Mouse (Mus musculus) c-Kit-negative CD71-positive TER-119-positive erythroid progenitor cells, embryonic 14.5 days (primary cell): ENCODE data around the gene Tomm20.
"Not testable (repeated sequence)": the region's sequence is repeated elsewhere in the genome, so short reads cannot be mapped to it uniquely, and the experiment has no call there.

Experiments used
- DNase-seq: peaks from one replicate; pipeline ENCODE4 v3.0.0-alpha.2; 2013; ENCODE audit warnings: low read depth, low spot score

The Tomm20 gene

DNA sequence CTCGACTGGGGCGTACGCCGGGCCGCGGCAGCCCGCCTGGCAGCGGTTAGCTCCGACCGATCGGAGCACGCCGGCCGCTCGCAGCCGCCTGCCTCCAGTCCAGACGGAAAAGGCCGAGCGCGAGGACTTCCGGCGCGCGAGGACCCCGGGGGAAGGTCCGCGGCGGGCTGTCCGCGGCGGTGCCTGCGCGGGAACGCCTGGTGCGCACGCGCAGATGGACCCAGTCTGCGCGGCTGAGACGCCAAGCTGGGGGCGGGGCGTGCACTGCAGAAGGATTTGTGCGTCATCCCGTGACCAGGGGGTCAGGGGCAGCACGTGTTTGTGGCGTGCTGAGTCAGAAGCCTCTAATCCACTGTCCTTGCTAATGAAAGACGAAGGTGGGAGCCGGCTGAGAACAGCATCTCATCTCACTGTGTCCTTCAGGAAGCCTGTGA is at the start of gene Tomm20:
Gene Tomm20 (minus strand): TSS at position 115 of the 434 bp plus-strand sequence.
- peak; percentile 83 for DNase-seq

DNA sequence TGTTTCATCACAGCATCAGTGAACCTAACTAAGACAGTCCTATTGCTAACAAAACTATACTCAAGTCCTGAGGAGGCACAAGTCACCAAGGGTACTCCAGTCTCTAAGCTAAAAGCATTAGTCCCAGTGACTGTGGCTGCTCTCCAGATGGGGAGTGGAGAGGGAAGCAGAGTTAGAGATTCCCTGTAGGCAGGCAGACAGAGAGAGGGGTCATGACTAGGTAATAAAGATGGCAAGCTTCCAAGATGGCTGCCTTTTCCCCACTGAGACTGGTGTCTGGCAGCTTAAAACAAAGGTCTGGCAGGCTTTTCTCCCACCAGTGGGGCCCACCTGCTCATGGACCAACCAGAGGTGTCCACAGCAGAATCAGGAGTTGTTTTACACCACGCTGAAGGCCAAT is 48.9 kb upstream of the Tomm20 start:
- DNase-seq = no peak

DNA sequence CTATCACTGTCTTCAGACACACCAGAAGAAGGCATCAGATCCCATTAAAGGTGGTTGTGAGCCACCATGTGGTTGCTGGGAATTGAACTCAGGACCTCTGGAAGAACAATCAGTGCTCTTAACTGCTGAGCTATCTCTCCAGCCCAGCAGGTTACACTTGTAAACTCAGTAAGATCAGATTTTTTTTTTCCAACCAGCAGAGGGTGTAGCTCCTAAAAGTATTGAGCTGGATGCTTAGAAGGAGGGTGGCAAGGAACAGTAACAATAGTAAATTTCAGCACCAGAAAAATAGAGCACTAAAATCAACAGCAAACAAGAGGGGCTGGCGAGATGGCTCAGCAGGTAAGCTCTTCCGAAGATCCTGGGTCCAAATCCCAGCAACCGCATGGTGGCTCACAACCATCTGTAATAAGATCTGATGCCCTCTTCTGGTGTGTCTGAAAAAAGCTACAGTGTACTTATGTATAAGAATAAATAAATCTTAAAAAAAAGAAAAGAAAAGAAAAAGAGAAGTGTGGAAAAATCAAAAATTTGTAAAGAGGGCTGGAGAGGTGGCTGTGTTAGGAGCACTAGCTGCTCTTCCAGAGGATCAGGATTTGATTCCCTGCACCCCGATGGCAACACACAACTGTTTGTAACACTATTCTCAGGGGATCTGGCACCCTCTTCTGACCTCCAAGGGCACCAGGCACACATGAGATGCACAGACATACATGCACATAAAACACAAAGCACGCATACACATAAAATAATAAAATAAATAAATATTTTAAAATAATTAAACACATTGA is 43.9 kb upstream of the Tomm20 start:
- no peak for DNase-seq

DNA sequence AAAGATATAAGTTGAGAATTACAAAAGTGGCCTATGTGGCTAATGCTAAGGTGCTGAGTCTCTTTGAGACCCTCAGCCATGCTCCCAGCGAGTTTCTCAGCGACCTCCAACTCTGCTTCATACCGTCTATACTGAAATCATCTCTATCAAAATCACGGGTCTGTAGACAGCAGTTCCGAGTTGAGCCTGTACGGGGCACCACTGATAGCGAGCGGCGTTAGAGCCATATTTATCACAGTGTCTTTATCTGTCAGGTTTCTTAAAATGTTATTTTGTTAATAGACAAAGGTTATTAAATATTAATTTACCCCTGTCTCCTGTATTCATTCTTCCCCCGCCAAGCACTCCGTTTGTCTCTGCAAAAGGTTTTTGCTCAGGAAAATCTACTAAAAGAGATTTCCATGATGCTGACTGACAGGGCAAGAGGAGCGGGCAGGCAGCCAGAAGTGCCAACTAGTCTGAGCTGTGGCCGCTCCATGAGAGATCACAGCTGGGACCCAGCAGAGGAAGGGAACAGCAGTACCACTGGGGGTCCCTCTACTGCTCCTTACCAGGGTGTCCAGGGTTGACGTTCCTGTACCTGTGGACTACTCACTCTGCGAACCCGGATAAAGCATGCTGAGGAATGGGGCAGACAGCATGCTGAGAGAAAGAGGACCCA is 42.8 kb upstream of the Tomm20 start:
- no peak for DNase-seq

DNA sequence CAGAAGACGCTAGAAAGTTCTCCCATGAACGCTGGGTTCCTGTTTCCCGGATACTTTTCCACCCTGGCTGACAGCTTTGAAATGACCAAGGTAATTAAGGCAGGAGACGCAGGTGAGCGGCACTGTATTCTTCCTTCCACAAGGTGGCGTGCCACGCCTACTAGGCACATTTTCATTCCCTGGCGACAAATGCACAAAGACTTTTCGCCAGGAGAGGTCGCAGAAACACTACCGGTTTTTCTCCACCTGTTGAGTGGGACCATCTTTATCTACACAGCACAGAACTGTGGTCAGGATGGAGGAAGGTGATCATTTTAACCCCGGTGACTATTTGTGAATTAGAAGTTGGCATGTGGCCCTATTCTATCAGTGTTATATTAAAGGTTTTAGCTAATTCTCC is 40.9 kb upstream of the Tomm20 start:
- DNase-seq = no peak

DNA sequence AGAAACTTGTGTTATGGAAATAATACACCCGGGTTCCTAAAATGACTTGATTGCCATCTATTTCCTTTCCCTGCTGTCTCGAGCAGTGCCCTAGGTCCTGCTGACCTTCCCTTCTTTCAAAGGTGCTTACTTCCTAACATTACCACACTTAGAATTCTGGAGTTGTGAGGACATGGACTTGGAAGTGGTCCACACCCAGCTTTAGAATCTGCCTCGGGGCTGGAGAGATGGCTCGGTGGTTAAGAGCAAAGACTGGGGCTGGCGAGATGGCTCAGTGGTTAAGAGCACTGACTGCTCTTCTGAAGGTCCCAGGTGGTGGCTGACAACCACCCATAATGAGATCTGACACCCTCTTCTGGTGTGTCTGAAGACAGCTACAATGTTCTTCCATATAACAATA is 34.4 kb upstream of the Tomm20 start:
- DNase-seq = no peak

DNA sequence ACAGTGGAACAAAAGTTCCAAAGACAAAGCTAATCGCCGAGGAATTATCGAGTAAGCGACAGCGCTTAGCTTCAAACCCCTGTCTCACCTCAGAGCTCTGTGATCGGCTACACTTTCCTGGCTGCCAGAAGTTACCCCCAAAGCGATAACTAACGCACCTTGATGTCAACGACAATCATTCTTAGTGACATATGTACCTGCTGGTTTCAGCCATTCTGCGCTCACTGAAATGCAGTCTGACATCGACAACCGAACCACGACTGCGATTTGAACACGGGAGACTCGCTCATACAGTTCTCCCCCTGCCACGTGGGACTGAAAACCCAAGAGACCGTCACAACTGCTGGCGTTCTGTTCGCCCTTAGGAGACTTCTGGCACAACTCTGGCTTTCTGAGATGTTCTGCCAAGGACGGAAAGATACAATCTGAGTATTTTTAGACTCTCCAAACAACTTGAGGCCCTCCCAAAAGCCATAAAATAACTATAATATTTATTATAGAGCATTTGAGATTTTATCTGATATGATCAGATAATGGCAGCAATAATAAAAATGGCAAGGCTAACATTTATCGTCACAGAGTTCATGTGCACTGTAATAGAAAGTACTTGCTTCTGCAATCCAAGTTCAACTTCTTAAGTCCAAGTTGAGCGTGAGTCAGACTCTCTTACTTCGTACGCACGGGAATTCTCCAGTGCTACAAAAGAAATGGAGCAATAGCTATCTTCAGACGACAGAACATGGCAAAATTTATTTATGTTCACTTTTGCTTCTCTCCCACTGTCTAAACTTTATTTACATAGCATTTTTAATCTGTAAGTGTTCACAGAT is 33.7 kb upstream of the Tomm20 start:
- DNase-seq = no peak

DNA sequence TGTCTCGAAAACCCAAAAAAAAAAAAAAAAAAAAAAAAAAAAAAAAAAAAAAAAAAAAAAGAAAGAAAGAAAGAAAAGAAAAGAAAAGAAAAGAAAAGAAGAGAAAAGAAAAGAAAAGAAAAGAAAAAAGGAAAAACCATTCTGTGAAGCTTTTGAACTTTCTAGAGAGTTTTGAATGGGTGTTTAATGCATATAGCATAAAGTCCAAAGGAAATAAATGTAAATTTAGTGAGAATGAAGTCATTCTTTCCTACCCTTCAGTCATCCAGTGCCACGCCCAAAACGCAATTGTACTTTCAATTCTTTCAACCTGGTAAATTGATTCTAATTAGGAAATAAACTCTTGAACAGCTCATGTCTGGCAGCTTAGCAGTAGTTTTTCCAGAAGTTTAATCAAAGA is 32.9 kb upstream of the Tomm20 start:
- not testable (repeated sequence) for DNase-seq

DNA sequence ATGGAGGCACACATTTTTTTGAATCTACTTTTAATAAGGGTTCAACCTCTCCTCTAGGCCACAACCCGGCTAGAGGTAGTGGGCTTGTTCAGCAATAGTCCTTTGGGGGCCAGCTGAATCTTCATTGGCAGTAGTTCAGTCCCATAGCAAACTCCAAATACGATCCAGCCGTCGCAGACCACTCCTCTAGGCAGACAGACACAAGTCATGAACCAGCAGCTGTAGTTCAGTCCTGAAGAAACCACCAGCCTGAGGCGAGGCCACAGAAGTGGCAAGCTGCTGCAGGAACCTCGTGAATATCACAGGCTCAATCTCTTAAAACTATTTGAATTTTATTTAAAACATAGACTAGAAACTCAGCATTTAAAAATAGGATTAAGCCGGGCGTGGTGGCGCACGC is 32.4 kb upstream of the Tomm20 start:
- DNase-seq = no peak

DNA sequence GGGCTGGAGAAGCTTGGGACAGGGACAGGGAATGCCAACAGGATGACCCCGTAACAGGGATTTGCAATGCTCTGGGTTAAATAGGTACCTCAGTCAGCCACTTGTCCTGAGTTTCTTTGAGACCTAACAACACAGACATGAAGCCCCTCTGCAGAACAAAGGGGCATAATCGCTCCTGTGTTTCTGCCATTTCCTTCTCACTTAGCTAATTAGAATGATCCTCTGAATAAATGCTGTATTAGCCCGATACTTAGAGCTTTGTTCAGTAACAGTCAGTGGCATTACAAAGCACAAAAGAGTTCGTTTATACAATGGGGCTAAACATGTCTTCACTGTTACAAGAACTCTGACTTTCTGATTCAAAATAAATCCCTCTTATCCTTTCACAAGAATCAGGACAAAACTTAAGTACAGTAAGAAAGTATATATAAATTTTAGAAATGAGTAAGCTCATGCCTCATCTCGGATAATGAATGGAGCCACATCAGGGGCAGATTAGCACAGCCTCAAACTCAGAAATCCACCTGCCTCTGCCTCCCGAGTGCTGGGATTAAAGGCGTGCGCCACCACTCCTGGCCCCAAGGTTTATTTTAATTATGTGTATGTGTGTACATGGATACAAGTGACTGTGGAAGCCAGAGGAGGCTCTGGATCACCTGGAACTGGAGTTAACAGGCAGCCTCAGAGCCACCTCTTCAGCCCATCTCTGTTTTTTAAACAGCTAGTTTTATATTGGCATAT is 31.1 kb upstream of the Tomm20 start:
- no peak for DNase-seq

DNA sequence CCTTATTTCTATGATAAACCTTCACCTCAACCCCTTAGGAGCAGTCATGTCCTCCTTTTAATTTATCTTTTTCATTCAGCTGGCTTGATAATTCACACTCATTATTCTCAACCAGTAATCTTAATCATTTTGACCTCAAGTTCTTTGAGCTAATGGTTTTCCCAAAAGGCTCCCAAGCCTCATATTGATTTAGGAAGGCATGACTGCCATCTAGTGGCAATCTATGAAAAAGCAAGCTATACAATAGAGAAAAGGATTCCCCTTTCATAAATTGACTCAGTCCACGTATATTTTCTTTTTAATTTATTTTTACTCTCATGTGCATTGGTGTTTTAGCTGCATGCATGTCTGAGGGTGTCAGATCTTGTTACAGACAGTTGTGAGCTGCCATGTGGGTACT is 30.1 kb upstream of the Tomm20 start:
- peak; percentile 39 for DNase-seq

DNA sequence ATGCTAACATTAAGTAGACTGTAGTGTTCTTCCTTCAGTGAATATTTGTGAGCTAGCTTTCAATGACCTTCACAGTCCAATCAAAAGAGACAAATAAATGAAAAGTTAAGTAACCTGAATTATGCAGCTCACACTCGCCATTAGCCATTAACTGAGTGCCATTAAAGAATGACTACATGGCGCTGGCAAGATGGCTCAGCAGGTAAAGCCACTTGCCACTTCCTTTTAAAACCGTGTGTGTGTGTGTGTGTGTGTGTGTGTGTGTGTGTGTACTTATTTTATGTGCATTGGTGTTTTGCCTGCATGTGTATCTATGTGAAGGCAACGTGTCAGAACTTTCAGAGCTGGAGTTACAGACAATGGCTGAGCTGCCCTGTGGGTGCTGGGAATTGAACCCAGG is 28.9 kb upstream of the Tomm20 start:
- no peak for DNase-seq

DNA sequence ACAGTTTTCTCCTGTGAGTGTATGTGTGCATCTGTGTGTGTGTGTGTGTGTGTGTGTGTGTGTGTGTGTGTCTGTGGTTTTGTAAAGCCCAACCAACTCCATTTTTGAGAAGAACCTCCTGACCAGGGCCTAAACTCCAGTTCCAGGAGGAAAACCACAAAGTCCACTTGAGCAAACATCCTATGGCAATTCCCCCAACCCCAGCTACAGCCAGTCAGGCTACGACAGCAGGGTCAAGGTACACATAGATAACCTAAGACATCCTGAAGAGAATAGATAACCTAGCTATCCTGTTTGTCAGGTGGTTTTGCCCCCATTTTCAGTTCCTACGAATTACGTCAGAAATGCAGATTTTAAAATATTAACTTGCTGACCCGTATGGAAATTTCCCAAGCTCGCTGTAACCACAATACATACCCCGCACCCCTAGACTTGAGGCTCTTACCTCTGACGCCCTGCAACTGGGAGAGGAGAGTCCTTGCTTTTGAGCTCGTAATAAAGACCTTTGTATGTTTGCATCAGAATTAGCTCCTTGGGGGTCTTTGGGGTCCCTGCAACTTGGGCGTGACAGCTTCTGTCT is 28.1 kb upstream of the Tomm20 start:
- no peak for DNase-seq

DNA sequence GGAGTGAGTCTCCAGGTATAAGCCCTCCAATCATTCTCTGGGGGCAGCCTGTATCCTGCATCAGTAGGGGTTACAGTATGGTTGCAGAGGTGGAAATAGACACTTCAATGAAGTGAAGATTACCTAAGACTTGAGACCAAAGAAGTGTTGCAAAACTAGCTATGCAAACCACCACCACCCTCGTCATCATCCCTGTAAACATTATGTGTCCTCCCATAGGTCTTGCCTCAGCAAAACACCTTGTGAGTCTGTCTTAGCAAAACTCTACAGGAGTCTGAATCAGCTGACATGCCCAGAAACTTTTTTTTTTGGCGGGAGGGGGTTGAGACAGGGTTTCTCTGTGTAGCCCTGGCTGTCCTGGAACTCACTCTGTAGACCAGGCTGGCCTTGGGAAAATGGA is 27.0 kb upstream of the Tomm20 start:
- DNase-seq = no peak

DNA sequence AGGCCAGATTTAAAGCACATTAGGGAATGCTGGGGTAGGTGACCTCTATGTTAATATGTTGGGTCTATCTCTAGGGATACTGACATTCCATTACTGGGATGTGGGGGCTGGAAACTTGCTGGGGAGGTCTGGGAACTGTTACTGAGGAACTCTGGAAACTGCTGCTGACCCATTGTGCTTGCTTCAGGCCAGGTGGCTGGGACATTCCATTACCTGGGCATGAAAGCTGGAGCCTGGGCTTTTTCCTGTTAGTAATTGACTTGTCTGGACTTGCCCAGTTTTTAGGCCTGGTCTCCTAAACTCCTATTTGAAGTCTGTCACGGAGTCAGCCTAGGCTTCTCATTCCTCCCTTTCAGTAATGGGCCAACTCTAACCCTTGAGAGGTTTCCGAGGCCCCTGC is 26.5 kb upstream of the Tomm20 start:
- DNase-seq = no peak

DNA sequence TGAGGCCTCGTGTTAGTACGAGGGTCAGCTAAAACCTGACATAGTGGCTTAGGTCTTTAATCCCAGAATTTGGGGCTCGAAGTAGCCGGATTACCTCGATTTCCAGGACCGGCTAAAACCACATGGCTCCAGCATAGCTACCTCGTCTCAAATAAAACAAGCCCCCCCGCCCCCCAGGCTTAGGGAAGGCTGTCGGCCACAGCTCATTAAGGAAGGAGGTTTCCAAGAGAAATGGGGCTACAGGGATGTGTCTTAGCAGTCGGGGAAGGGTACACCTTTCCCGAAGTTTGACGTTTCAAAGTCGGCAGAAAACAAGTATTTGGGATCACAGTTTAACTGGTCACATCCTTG is 25.6 kb upstream of the Tomm20 start:
- peak; percentile 5 for DNase-seq

DNA sequence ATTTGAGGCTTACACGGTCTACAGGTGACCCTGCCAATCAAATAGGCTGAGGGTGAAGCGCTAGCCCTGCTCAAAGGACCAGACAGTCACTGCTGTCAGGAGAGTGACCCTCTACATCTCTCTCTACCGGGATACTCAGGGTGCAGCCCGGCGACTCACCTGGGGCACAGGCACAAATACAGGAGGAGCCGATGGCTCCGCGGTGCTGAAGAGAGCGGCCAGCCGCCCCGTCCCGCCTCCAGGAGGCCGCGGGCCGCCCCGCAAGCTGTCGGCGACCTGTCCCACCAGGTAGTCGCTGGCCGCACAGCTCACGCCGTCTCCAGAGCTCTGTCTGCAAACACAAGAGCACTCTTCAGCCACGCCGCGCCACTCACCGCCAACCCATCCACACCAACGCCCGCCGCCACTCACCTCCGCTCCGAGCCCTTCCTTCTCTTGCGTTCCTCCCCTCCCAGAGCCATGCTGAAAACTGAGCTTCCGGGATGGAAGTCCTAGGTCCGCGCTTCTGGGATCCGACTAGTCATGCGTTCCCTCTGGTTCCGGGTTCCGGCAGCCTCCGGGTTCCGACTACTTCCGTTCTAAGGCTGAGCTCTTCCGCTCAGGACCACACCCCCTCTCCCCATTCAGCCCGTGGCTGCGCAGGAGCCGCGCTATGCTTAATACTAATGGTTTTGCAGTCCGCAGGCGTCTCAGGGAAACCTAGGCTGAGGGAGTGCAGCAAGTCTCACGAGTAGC is 25.1 kb upstream of the Tomm20 start, which contains the start of gene Rbm34:
Gene Rbm34 (minus strand): TSS at position 493 of the 735 bp plus-strand sequence.
- DNase-seq = peak; percentile 86

DNA sequence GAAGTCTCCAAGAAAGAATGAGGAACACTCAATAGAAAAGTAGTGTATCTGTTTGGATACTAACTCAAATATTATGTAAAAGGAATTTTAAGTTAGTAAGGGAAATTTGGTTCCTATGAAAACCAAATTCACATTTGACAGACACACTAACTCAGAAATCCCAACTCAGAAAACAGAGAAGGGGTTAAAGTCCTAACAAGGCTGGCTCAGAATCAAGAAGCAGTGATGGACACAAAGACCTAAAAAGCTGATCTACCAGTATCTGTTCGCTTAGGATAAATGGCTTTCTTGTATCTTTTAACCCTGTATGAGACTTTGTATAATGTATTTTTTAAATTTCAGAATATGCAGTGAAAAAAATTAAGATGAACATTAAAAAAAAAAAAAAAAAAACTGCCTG is 23.9 kb upstream of the Tomm20 start:
- no peak for DNase-seq

DNA sequence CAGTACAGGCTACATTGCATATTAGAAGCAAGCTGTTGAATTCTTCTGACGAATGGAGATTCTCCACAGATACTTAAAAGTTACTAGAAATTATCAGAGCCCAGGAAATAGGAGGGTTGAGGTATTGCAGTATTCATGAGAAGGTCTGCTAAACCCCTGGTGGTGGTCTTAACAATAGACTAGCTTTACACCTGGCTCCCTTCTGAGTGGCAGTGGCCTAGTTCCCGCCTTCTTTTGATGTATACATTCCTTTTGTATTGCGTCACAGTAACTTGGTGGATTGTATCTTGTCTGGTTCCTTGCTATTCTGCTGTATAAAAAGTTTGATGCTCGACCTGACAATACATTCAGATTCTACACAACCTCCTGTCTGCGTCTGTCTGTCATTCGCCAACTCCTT is 22.5 kb upstream of the Tomm20 start:
- no peak for DNase-seq

DNA sequence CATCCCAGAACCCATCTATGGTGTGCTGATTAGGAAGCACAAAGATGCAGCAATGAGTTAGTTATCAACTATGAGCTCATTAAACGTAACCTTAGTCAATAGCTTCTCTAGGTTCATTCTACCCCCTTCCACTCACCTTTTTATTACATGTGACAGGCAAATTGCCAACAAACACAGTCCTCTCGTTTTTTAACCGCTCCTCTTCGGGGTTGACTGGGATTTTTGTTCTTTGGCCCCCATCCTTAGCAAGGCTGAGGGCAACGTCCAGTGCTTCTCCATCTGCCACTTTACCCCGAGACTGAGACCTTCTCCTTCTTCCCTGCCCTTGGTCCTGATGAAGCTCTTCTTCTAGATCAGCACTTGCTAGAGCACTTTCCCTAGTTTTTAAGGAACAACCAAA is 19.6 kb upstream of the Tomm20 start:
- no peak for DNase-seq

DNA sequence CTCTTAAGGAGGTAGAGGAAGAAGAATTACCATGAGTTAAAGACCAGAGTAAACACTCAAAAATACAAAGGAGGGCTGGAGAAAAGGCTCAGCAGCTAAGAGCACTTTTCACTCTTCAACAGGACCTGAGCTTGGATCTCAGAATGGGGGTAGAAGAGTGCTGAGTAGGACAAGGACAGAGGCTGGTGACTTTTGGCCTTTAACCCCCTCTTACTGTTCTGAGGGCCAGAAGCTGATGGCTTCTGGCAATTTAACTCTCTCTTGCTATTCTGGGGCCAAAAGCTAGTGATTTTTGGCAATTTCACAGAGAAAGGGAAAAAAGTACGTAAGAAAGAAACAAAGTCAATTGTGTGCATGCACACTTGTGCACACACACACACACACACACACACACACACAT is 17.2 kb upstream of the Tomm20 start:
- no peak for DNase-seq
